Mouse (Mus musculus): ENCODE results near the gene Lrrc74a.

GRCm38 (mm10) chr12:86714026-86714425 lies 20.1 kb upstream of the Lrrc74a start:
- no peak for TF ChIP-seq USF1 (IDR thresholded peaks at IDR 0.05; ENCODE audit: low read depth)
- no peak for TF ChIP-seq TCF12 (IDR thresholded peaks at IDR 0.05; ENCODE audit: insufficient read depth, poor library complexity, severe bottlenecking)
- TF ChIP-seq POLR2A (IDR thresholded peaks at IDR 0.05; ENCODE audit: insufficient read length, low read depth) = no peak
- TF ChIP-seq E2F4 (IDR thresholded peaks at IDR 0.05; ENCODE audit: insufficient read depth) = no peak
- no peak for TF ChIP-seq TCF3 (IDR thresholded peaks at IDR 0.05; ENCODE audit: insufficient read length, low read depth)
- no peak for TF ChIP-seq POLR2AphosphoS2 (IDR thresholded peaks at IDR 0.05; ENCODE audit: insufficient read length, low read depth)
- no peak for TF ChIP-seq MAX (IDR thresholded peaks at IDR 0.05; ENCODE audit: low read depth)
- TF ChIP-seq CEBPB (IDR thresholded peaks at IDR 0.05; ENCODE audit: insufficient read depth, poor library complexity, severe bottlenecking) = no peak
- no peak for TF ChIP-seq MYOG (IDR thresholded peaks at IDR 0.05; ENCODE audit: control insufficient read depth in 1 of 3, insufficient read depth in 1 of 3, insufficient read length in 2 of 3, low read depth in 2 of 3)
- no peak for TF ChIP-seq MYOD1 (IDR thresholded peaks at IDR 0.05; ENCODE audit: control insufficient read depth in 1 of 3, insufficient read length in 2 of 3, low read depth in 2 of 3)
- no peak for TF ChIP-seq SRF (IDR thresholded peaks at IDR 0.05; ENCODE audit: control insufficient read depth, insufficient read length, low read depth)

All from myocyte (in vitro differentiated cells).